Mouse (Mus musculus): Measurements from ENCODE around the gene Kmt2d. TPM values are rescaled to one million over a fixed set of nuclear protein-coding genes. Genes with fewer than 3 reads are reported as not detected.
A peak's percentile ranks its signal among the peaks of the same experiment; 100 is the strongest.

Gene Kmt2d
- polyA plus RNA-seq, 1 experiment from 2014 or later = 19.3 TPM

DNA sequence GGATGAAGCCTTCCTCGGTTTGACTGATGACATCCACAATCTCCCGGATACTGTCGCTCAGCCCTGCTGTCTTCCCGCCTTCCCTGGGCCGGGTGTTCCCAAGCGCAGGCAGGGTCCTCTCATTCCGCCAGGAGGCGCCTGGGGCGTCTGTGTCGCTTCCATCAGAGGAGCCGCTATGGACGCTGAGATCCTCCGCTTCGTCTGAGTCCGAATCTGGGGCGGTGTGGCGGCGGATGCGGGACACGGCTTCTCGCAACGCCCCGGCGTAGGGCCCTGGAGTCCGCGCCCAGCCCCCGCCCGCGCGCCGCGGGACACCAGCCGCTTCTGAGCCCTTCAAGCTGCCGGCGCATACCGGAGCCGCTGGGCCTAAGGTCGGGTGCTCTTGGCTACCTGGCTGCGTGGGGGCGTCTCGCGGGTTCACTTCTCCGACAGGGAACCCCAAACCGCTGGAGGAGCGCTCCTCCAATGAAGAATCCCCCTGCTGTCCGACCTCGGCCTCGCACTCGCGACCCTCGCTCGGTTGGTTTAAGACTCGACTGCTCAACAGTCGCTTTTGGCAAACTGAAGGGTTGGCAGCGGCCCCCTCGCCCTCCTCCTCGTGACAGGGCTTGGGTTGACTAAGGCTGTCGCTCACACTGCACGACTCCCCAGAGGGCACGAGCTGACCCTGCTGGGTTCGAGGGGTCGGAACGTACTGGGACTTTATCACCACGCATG lies 65.5 kb downstream of the Kmt2d start:
- H3K4me2 ChIP-seq = peak overlapping the region; percentile 83
- DNase-seq = peak; percentile 89
- H3K4me3 ChIP-seq (ENCODE audit: low read depth, low read length) = peak overlapping the region; percentile 45
- TF ChIP-seq CTCF (IDR thresholded peaks at IDR 0.05; ENCODE audit: low read depth) = peak; percentile 79
- whole genome bisulfite sequencing = 1% methylated on average over 64 of the region's 64 CpGs
- ATAC-seq (ENCODE audit: insufficient read depth) = peak; percentile 42
- no peak overlapping the region for H3K27ac ChIP-seq (ENCODE audit: low read depth)
- peaks cover 97% of the 10 kb centered on the region for H3K27me3 ChIP-seq (ENCODE audit: insufficient read depth, low read length)
- peaks cover 9% of the 10 kb centered on the region; the same call in 1 of the 2 replicates for H3K4me1 ChIP-seq (ENCODE audit: insufficient read depth)
- H3K9ac ChIP-seq = peak overlapping the region; percentile 40
- no peaks in the 10 kb centered on the region for H3K9me3 ChIP-seq (ENCODE audit: low read depth, low read length)
- no peaks in the 10 kb centered on the region for H3K36me3 ChIP-seq (ENCODE audit: insufficient read depth)

DNA sequence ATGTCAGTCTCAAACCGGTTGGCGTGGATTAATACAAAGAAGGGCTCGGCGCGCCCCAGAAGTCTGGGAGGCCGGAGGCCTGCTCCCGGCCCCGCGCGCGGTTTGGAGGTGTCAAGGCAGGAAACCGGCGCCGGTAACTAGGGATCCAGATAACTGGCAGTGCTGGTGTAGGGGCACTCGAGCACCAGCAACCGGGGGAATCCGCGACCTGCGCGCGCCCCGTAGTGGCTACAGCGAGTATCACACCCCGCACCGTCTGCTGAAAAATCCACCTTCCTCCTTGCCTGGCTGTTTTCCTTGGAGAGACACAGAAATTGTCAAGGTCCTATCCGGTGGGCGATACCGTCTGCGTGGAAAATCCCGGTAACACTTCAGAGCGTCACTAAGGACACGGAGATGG lies 67.0 kb downstream of the Kmt2d start:
- peaks cover 100% of the 10 kb centered on the region for H3K27me3 ChIP-seq (ENCODE audit: insufficient read depth, low read length)
- peaks cover 9% of the 10 kb centered on the region; the same call in 1 of the 2 replicates for H3K4me1 ChIP-seq (ENCODE audit: insufficient read depth)
- ATAC-seq (ENCODE audit: insufficient read depth) (no peak), DNase-seq (peak; percentile 88)
- under 1% methylated on average over 32 of the region's 32 CpGs for WGBS
- H3K36me3 ChIP-seq (ENCODE audit: insufficient read depth) = no peaks in the 10 kb centered on the region
- no peak overlapping the region for H3K9ac ChIP-seq
- no peak overlapping the region for H3K4me3 ChIP-seq (ENCODE audit: low read depth, low read length)
- H3K27ac ChIP-seq (ENCODE audit: low read depth) = no peak overlapping the region
- no peaks in the 10 kb centered on the region for H3K9me3 ChIP-seq (ENCODE audit: low read depth, low read length)
- H3K4me2 ChIP-seq = peak overlapping the region; percentile 48
- peak; percentile 89 for TF ChIP-seq CTCF (IDR thresholded peaks at IDR 0.05; ENCODE audit: low read depth)

DNA sequence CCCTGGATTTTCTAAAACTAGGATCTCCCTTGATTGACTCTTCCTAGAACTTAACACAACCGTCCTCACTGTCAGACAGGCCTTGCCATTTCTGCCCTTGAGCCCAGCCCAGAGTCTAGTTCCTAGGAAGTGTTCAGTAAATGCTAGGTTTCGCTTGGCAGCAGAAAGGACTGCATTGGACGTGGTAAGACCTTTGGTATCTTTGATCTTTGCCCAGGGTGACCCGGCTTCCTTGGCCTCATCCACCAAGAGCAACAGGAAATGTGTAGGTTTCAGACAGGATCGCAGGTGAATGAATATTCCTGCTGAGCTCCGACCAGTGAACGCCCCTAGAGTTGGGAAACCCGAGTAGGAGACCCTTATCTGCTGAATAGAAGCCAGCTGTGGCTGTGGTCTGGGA lies 68.1 kb downstream of the Kmt2d start:
- H3K36me3 ChIP-seq (ENCODE audit: insufficient read depth) = no peaks in the 10 kb centered on the region
- H3K4me2 ChIP-seq = no peak overlapping the region
- no peak overlapping the region for H3K27ac ChIP-seq (ENCODE audit: low read depth)
- H3K4me3 ChIP-seq (ENCODE audit: low read depth, low read length) = no peak overlapping the region
- no peak for ATAC-seq (ENCODE audit: insufficient read depth)
- H3K9ac ChIP-seq = no peak overlapping the region
- H3K9me3 ChIP-seq (ENCODE audit: low read depth, low read length) = no peaks in the 10 kb centered on the region
- no peak for TF ChIP-seq CTCF (IDR thresholded peaks at IDR 0.05; ENCODE audit: low read depth)
- peaks cover 100% of the 10 kb centered on the region for H3K27me3 ChIP-seq (ENCODE audit: insufficient read depth, low read length)
- 5% methylated on average over 8 of the region's 8 CpGs for WGBS
- DNase-seq = no peak
- H3K4me1 ChIP-seq (ENCODE audit: insufficient read depth) = peaks cover 4% of the 10 kb centered on the region; the same call in 1 of the 2 replicates

DNA sequence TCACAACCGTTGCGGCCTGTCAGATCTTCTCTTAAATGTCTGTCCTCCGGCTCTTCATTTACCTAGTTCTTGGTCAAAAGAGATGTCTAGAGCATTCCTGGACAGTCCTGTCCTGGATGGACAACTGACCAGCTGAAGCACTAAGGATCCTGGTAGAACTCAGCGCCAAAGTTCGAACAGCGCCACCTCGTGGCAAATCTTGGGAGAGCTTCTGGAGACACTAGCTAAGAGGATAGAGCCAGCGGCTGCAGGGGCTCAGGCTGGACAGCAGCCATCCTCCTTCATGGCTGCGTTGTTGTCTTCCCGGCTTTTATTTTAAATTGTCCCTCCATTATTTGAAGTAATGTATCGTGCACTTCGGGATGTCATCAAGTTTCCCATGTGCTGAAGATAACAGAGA lies 71.6 kb downstream of the Kmt2d start:
- peak; percentile 94 for DNase-seq

DNA sequence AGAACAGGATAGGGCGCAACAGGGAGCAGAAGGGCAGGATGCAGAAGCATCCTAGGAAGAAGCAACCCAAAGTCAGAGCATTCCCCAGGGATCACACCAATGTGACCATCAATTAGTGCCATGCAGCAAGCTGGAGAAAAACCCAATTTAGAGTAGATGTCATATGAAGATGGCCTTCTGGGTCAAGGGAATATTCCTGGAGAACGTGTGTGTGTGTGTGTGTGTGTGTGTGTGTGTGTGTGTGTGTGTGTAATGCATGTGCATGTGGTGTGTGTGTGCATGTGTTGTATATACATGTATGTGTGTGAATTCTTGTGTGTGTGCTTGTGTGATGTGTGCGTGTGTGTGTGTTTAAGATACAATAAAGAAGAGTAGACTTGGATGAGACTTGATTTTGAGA lies 72.1 kb downstream of the Kmt2d start:
- Histone ChIP-seq H3K4me1 (ENCODE audit: insufficient read depth) (no peaks in the 10 kb centered on the region), H3K9ac (no peak overlapping the region), H3K4me2 (no peak overlapping the region), H3K9me3 (ENCODE audit: low read depth, low read length) (no peaks in the 10 kb centered on the region), H3K27ac (ENCODE audit: low read depth) (no peak overlapping the region), H3K27me3 (ENCODE audit: insufficient read depth, low read length) (peaks cover 100% of the 10 kb centered on the region), H3K36me3 (ENCODE audit: insufficient read depth) (no peaks in the 10 kb centered on the region), H3K4me3 (ENCODE audit: low read depth, low read length) (no peak overlapping the region)
- WGBS = 57% methylated on average over 3 of the region's 3 CpGs
- no peak for DNase-seq
- no peak for TF ChIP-seq CTCF (IDR thresholded peaks at IDR 0.05; ENCODE audit: low read depth)
- ATAC-seq (ENCODE audit: insufficient read depth) = no peak

More for the DNA sequence above, 71.6 kb downstream of the Kmt2d start:
- Histone ChIP-seq H3K4me1 (ENCODE audit: insufficient read depth) (no peaks in the 10 kb centered on the region), H3K9me3 (ENCODE audit: low read depth, low read length) (no peaks in the 10 kb centered on the region), H3K36me3 (ENCODE audit: insufficient read depth) (no peaks in the 10 kb centered on the region), H3K4me2 (no peak overlapping the region), H3K27ac (ENCODE audit: low read depth) (no peak overlapping the region), H3K4me3 (ENCODE audit: low read depth, low read length) (no peak overlapping the region), H3K27me3 (ENCODE audit: insufficient read depth, low read length) (peaks cover 100% of the 10 kb centered on the region), H3K9ac (no peak overlapping the region)
- 10% methylated on average over 12 of the region's 12 CpGs for WGBS
- ATAC-seq (ENCODE audit: insufficient read depth) = no peak
- TF ChIP-seq CTCF (IDR thresholded peaks at IDR 0.05; ENCODE audit: low read depth) = peak; percentile 83

DNA sequence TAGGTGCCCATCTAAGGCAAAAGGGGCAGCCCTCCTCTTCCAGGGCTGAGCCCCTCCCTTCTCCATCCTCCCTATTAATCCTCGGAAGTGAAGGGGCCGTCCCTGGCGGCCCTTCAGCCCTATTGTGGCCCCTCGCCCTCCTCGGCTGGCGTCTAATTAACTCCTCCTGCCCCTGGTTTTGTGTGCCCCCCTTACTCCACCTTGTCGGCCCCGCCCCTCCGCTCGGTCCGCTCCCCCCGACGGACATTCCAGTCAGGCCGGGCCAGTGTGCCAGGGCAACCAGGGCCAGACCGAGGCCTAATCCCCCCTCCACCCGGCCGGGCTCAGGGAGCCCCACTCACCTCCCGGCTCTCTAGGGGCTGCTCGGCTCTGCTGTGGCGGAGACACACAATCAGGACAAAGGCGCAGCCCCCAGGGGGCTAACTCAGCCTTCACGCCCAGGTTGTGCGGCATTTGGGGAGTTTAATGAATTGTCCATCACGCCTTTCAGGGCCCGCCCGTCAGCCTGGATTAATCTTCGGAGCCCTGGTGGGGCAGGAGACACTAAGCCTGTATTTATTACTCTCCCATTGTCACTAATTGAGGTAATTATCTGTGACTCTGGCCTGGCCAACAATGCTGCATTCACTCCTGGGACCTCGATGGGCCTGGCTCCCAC lies 73.0 kb downstream of the Kmt2d start:
- TF ChIP-seq CTCF (IDR thresholded peaks at IDR 0.05; ENCODE audit: low read depth) = no peak
- Histone ChIP-seq H3K36me3 (ENCODE audit: insufficient read depth) (no peaks in the 10 kb centered on the region), H3K27ac (ENCODE audit: low read depth) (no peak overlapping the region), H3K9me3 (ENCODE audit: low read depth, low read length) (no peaks in the 10 kb centered on the region), H3K4me2 (no peak overlapping the region), H3K4me3 (ENCODE audit: low read depth, low read length) (no peak overlapping the region), H3K9ac (no peak overlapping the region), H3K27me3 (ENCODE audit: insufficient read depth, low read length) (peaks cover 100% of the 10 kb centered on the region), H3K4me1 (ENCODE audit: insufficient read depth) (no peaks in the 10 kb centered on the region)
- DNase-seq (no peak), ATAC-seq (ENCODE audit: insufficient read depth) (no peak)
- WGBS = 5% methylated on average over 27 of the region's 28 CpGs

DNA sequence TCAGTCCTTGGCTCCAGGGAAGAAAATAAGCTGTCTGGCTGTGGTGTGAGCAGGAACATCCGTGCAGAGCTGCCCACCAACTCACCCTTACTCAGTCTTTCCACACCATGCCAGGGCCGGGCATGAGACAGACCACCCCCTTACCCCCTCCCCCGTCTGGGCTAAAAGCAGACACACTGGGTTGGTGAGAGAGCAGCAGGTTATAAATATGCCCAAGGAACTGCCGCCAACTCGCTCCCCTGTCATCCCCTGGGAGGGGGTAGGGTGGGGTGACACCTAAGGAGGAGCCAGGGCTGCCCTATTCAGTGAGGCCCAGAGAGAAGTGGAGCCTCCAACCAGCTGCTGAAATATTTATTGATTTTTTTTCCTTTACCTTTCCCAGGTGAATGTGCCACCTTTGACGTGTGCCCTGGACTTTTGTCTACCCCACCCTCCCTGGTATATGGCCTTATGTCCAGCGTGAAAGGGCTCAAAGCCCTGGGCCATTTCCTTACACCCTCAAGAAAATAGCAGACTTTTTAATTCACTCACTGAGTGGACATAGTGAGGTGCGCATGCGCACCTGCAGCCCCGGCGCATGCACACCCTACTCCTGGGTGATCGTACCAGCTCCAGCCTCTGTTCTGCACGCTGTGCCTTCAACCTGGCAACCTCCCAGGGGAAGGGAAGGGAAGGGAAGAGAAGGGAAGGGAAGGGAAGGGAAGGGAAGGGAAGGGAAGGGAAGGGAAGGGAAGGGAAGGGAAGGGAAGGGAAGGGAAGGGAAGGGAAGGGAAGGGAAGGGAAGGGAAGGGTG lies 74.0 kb downstream of the Kmt2d start:
- TF ChIP-seq CTCF (IDR thresholded peaks at IDR 0.05; ENCODE audit: low read depth) = no peak
- Histone ChIP-seq H3K9ac (no peak overlapping the region), H3K4me3 (ENCODE audit: low read depth, low read length) (no peak overlapping the region), H3K9me3 (ENCODE audit: low read depth, low read length) (no peaks in the 10 kb centered on the region), H3K27me3 (ENCODE audit: insufficient read depth, low read length) (peaks cover 100% of the 10 kb centered on the region), H3K27ac (ENCODE audit: low read depth) (no peak overlapping the region), H3K4me1 (ENCODE audit: insufficient read depth) (no peaks in the 10 kb centered on the region), H3K4me2 (no peak overlapping the region), H3K36me3 (ENCODE audit: insufficient read depth) (no peaks in the 10 kb centered on the region)
- ATAC-seq (ENCODE audit: insufficient read depth) (no peak), DNase-seq (peak; percentile 51)
- WGBS = 3% methylated on average over 13 of the region's 13 CpGs

All from lung, embryonic 14.5 days (tissue).